Mouse (Mus musculus) limb, embryonic 10.5 days (tissue): ENCODE results near the gene Morc3. TPM values are rescaled to one million over a fixed set of nuclear protein-coding genes. Genes with fewer than 3 reads are reported as not detected.

ENCODE experiments used
- DNase-seq: peaks from one replicate; pipeline ENCODE4 v3.0.0-alpha.2; 2017; ENCODE audit warnings: low spot score
- H3K27ac ChIP-seq: fragments of 300-500 bp; sonication (generic); 2 replicates; pipeline ENCODE4 v1.5.1; 2016; ENCODE audit warnings: mild to moderate bottlenecking
- H3K27me3 ChIP-seq: fragments of 300-500 bp; sonication (generic); 2 replicates; pipeline ENCODE4 v1.6.1; 2016; ENCODE audit warnings: low read depth, mild to moderate bottlenecking; ENCODE audit not compliant: poor library complexity, severe bottlenecking
- H3K36me3 ChIP-seq: fragments of 300-500 bp; sonication (generic); 2 replicates; pipeline ENCODE4 v1.6.1; 2016; ENCODE audit warnings: mild to moderate bottlenecking, moderate library complexity
- H3K4me1 ChIP-seq: fragments of 300-500 bp; sonication (generic); 2 replicates; pipeline ENCODE4 v1.6.1; 2016
- H3K4me3 ChIP-seq: fragments of 300-500 bp; sonication (generic); 2 replicates; pipeline ENCODE4 v1.5.1; 2016; ENCODE audit warnings: mild to moderate bottlenecking, moderate library complexity
- H3K9me3 ChIP-seq: fragments of 300-500 bp; sonication (generic); replicated peaks from 2 replicates; pipeline ENCODE4 v1.6.1; 2016; ENCODE audit warnings: mild to moderate bottlenecking
- WGBS: fragments of 180-500 bp; shearing (Covaris S2); methylation state at CpG from one replicate; pipeline ENCODE4 v1.1.7; 2016; 5-methylcytosine and 5-hydroxymethylcytosine counted together
- polyA plus RNA-seq: library from polyadenylated mRNA; unstranded; fragments of >200 nt; fragmentation: Nextera tagmentation; extraction: Ambion mirVana; gene quantifications from 2 replicates; pipeline ENCODE4 v1.2.1, GENCODE M21; 2016

Gene Morc3
- polyA plus RNA-seq, 1 experiment from 2014 or later = 31.0 TPM

DNA sequence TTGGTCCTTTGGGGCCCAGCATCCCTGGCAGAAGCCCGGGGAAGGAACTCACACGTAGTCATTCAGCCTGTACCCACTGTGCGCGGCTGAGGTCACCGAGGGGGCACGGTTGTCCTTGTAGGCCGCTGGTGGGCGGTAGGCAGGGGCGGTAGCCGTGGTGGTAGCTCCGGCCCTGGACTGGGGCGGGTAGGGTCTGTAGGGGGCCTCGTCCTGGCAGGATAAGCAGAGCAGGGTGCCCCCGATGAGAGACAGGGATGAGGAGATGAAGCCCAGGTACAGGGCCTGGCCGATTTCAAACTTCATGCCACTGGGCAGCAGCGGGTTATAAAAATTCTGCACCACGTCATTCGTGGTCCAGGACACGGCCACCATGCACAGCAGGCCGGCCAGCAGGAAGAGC, 87.3 kb downstream of the Morc3 start:
- WGBS = 80% methylated on average over 20 of the region's 20 CpGs
- H3K27ac ChIP-seq = 0 out of 2 replicates have a peak overlapping the region, but pooled peaks have one; percentile 0
- H3K4me3 ChIP-seq = no peak overlapping the region

DNA sequence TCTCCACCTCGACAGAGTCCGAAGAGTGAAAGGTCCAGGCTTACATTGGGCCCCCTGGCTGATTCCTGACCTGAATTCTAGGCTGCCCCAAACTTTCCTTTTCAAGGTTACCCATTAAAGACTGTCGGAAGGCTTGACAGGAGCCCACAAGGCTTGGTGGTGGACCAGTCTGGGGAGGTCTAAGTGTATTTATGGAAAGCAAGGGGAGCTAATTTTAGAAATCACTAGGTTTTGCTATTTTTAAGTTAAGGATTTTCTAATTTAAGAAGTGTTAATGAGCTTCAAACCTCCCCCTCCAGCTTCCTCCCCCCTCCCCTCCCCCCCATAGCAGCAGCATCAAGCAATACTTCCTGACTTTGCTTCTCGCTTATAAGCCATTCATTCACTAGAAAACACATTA, 88.8 kb downstream of the Morc3 start:
- H3K4me3 ChIP-seq = no peak overlapping the region
- peaks cover 5% of the 10 kb centered on the region; the same call in 1 of the 2 replicates for H3K27me3 ChIP-seq
- H3K27ac ChIP-seq = no peak overlapping the region
- no peaks in the 10 kb centered on the region for H3K36me3 ChIP-seq
- peaks cover 37% of the 10 kb centered on the region for H3K4me1 ChIP-seq
- DNase-seq = no peak
- no peaks in the 10 kb centered on the region for H3K9me3 ChIP-seq
- 75% methylated on average over 4 of the region's 4 CpGs for WGBS

More for the DNA sequence above, 87.3 kb downstream of the Morc3 start:
- no peak for DNase-seq
- Histone ChIP-seq H3K36me3 (no peaks in the 10 kb centered on the region), H3K4me1 (peaks cover 34% of the 10 kb centered on the region), H3K27me3 (peaks cover 5% of the 10 kb centered on the region; the same call in 1 of the 2 replicates), H3K9me3 (no peaks in the 10 kb centered on the region)

DNA sequence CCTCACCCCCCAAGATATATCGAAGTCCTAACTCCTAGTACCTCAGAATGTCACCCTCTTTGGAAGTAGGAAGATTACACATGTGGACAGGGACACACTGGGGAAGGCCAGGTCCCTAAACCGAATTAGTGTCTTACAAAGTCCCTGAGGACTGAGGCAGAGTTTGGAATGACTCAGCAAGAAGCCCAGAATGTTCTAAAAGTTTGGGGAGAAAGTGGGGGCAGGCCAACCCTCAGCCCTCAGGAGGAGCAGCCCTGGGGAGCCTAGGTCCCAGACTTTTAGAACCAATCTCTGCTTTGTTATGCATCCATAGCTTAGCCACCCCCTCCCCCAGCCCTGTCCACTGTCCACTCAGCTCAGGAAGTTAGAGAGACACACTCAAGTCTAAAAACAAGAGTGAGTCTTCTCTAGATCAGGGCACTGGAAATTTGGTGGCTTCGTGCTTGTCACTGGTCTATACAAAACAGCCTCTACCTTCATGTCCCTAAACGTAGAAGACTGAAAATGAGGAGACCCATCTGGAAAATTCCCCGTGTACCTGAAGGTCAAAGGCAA, 91.0 kb downstream of the Morc3 start:
- Histone ChIP-seq H3K4me3 (no peak overlapping the region), H3K36me3 (no peaks in the 10 kb centered on the region), H3K27me3 (peaks cover 5% of the 10 kb centered on the region; the same call in 1 of the 2 replicates), H3K4me1 (peaks cover 31% of the 10 kb centered on the region), H3K9me3 (no peaks in the 10 kb centered on the region), H3K27ac (no peak overlapping the region)
- no peak for DNase-seq
- 83% methylated on average over 5 of the region's 5 CpGs for WGBS

DNA sequence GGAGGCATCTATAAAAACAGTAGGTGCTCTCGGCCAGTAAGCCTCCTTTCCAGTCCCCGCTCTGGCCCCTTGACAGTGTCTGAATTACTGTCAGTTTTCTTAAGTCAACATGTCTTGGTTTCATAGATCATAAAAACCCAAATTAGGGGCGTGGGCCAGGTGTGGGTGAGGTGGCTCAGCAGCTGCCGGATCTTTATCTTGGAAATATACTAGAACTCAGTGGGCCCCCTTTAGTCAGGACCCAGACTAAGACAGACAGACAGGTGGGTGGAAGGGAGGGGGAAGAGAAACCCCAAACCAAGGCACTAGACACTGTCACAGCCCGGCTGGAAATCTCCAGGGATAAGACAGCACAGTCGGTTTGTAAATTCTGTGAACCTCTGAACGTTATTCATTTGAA, 91.9 kb downstream of the Morc3 start:
- WGBS = 81% methylated on average over 7 of the region's 7 CpGs
- no peak for DNase-seq

More for the DNA sequence above, 91.9 kb downstream of the Morc3 start:
- Histone ChIP-seq H3K27ac (no peak overlapping the region), H3K9me3 (no peaks in the 10 kb centered on the region), H3K4me1 (peaks cover 24% of the 10 kb centered on the region), H3K36me3 (no peaks in the 10 kb centered on the region), H3K4me3 (no peak overlapping the region), H3K27me3 (peaks cover 5% of the 10 kb centered on the region; the same call in 1 of the 2 replicates)

Other genes starting within 250 kb of the Morc3 start
- gene Setd4, start 228.1 kb upstream of the Morc3 start, polyA plus RNA-seq = 11.8 and 17.0 TPM in 2 replicates
- 94.3 and 102 TPM in 2 replicates for gene Cbr1, start 226.3 kb upstream of the Morc3 start, polyA plus RNA-seq
- not detected in 2 replicates for gene Gm5678, start 204.0 kb upstream of the Morc3 start, polyA plus RNA-seq
- 0.60 and 0.93 TPM in 2 replicates for gene Cbr3, start 148.9 kb upstream of the Morc3 start, polyA plus RNA-seq
- gene Dop1b, start 120.2 kb upstream of the Morc3 start, polyA plus RNA-seq = 3.4 and 5.3 TPM in 2 replicates
- 137 and 146 TPM in 2 replicates for gene Chaf1b, start 51.8 kb downstream of the Morc3 start, polyA plus RNA-seq
- gene Cldn14, start 176.7 kb downstream of the Morc3 start, polyA plus RNA-seq = not detected in 2 replicates